Mouse (Mus musculus): Measurements from ENCODE around the gene Best3.
A peak's percentile ranks its signal among the peaks of the same experiment; 100 is the strongest.

The Best3 gene

DNA sequence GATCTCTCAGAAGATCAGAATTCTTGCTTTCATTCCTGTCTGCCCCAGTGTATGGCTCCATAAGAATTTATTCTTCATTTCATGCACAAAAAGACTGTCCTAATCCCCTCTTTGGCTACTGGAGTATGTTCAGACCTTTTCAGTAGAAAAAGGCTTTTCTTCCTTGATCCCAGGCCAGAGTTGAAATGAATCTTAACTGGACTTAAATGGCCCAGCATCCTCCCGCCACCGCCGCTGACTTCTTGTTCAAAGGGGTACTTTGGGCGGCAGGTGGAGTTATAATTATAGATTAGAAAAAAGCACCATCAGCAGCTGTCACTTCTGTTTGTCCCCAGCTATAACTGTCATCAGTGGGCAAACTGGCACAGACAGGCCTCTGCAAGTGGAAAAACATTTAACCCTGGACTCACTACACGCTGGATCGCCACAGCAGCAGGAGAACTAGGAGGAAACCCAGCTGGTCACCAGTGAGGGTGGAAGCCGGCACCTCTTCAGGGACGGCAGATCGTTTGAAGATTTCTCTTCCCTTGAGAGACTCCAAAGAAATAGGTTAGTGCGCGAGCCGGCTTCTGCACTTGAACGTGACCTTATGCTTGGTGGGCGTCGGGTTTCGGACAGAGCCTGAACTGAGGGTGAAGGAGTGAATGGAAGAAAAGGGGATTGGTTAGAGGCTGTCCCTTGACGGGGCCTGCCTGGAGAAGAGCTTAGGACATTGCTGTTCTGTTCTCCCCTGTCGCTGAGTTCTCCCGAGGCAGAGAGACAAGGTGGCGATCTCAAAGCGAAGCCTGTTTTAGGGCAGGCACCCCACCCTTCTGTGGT lies at the start of gene Best3:
Gene Best3 (plus strand): TSS at position 51 of the 819 bp plus-strand sequence.
- DNase-seq, result no peak

DNA sequence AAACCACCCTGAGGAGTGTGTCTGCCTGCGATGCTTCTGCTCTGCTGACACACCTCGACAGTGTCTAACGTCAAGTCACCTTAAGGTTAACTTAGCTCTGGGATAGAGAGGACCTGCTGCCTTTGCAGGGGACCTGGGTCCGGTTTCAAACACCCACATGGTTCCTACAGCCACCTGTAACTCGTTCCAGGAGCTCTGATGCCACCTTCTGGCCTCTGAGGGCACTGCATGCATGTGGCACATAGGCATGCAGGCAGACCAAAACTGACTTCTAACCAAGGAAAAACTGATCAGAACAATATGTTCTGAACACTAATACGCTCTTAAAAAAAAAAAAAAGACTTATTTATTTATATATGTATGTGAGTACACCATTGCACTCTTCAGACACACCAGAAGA lies 43.1 kb upstream of the Best3 start:
- DNase-seq, result peak; percentile 65 to 67

DNA sequence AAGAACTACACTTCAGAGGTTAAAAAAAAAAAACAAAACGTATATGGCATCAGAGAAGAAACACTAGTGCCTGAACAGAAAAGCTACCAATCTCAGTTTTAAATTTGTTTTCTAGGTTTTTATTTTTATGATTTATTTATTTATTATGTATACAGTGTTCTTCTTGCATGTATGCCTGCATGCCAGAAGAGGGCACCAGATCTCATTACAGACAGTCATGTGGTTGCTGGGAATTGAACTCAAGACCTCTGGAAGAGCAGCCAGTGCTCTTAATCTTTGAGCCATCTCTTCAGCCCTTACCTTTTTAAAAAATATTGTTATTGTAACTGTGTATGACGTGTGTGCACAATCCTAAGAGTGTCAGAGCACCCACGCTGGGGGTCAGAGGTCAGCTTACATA lies 42.0 kb upstream of the Best3 start:
- DNase-seq, result peak; percentile 36 to 41

DNA sequence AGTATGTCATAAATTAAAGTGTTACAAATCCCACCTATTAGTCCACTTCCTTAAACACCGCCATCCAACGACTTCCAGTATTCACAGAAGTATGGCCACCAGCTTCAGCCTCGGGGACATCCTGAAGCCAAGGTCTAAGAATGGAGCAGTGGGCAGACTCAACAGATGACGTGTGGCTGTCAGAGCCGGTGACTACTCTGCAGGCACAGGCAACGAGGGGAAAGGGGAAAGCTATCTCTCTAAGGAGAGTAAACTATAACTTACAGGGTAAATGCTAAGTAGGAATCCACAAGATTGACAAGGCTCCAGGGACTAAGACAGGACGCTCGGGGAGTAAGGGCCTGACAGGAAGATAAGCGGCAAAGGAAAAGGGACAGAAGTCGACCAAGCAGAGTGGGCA lies 41.2 kb upstream of the Best3 start:
- DNase-seq, result no peak

DNA sequence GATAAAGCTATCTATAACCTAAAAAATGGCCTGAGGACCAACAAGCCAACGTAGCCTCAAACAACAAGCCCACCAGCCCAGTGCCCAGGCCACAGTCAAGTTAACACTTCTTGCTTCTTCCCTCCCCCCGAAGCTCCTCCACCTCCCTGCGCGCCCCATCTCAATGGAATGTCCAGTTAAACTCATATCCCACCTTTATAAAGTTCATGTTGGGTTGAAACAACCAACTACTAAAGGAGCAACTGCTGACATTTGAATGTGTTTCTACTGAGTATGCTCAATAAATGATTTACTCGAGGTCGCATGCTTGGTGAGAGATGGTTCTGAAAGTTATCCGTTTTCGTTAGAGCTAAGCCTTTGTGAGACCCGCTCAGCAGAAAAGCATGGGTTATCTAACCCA lies 37.7 kb upstream of the Best3 start:
- no peak for DNase-seq

DNA sequence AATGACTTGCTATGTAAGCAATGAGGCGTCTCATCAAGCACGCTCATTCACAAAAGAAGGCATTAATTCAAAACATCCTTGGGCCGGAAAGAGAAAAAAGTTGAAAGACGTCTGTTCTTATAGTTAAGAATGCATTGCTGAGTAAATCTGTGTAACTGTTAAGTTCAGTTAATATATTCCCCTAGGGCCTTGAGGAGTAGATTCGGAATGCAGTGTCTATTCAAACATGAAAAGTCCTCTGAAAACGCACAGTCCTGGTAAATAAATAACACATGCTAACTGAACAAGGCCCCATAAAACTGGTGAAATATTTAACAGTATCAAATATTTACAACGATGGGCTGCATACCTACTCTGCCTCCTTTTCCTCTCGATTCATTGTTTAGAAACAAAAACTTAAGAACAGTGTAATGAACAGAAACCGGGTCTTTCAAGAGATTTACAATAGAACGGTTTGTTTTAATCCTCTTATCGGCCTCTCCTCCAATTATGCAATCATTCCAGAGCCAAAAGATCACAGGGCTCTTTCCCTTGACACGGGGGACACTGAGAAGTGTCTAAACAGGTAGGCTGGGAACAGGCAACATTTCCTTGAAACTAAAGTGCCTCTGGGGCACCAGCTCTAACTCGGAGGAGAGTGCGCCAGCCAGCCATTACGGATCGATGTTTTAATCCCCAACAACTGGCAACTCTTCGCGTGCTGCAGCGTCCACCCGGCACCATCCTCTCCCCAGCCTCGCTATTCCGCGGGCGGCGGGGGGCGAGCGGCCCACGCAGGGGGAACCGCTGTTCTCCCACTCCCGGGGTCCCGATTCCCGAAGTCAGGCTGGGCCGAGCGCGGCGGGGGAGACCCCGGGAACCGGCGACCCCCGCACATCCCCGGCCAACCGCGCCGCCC lies 36.8 kb upstream of the Best3 start:
- DNase-seq, result peak; percentile 32 to 47

DNA sequence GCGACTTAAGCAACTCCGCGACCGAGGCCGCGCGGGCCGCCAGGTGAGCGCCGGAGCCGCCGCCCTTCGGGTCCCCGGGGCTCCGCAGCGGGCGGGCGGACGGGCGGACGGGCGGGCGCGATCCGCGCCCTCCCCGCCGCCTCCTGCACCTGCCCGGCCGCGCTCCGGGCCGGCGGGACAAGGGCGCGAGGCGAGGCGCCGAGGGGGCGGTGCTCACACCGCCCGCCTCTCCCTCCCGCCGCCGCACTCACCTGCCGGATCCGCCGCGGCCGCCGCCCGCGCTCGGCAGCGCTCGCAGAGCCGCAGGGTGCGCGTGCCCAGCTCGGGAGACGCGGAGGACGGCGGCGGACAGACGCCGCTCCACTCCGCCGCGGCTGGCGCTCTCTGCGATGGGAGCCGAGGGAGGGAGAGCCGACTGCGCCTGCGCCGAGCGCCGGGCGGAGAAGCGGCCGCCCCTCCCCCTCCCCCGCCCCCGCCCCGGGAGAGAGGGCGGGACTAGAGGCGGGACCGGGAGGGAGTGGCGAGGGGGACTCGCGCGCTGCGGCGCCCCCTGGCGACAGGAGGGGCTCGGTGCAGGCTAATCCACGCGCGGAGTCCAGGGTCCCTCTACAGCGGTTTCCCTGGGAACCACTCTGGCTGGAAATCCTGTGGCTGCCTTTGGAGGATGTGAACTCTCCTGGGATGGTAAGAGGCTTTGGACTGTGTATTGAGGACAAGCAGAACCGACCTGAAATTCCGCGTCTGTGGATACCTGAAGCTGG lies 35.9 kb upstream of the Best3 start, which contains the start of gene Rab3ip:
Gene Rab3ip (minus strand): TSS at position 761 of the 761 bp plus-strand sequence.
- DNase-seq, result peak; percentile 93 to 95

DNA sequence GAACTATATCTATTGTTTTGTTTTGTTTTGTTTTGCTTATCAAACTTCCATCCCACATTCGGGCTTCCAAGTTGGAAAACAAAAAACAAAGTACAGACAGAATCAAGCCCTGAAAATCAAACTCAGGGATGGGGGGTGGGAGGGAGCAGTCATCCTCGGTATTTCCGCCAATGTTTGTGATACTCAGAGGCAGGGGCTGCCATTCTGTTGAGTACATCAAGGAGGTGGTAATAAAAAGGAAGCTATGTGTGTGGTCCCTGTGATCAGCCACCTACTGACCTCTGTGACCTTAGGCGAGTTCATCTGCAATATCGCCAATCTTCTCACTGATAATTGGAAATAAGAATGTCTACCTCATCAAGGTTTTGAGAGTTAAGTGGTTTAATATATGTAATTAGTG lies 35.2 kb upstream of the Best3 start:
- peak; percentile 9 to 18 for DNase-seq

DNA sequence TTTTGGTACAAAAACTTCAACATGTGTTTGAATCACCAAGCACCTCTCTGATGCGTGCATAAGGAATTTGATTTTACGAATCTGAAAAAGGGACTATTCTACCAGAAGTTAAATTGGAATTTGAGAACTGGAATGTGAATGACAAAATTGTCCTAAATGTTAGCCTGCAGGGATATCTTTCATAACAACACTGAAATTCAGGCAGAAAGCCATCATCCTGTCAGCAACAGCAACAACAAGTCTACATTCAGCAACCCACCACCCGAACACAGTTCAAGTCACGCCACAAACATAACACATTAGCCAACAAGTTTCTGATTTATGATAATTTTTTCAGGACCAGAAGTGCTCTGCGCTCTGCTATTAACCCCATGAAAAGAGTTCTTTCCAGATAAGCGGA lies 30.9 kb upstream of the Best3 start:
- DNase-seq, result no peak

DNA sequence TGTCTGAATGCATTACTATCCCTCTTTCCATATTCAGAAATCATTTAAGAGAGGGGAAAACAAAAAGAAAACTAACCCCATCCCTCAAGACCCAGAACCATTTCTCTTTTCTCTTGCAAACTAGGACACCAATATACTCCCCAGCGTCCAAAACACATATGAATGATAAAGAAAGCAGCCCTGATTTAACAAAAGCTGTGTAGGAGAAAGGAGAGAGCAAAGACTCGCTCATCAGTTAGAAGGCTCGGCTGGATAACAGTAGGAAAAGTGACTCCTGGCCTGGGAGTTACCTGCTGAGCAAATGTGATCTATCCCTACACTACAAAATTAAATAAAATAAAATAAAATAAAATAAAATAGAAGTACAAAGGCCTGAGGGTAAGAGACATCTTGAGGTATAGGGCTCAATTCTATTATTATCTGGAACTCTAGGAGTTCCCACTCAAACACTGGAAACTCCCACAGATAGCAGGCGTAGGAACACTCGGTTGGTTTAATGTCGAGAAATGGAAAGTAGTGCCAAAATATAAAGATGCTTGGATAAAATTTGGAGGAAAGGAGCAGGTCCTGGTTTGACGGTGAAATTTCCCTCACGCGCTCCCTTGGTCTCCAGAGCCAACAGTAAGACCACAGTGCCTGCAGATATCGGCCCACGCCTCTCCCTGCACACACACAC lies 29.5 kb upstream of the Best3 start:
- no peak for DNase-seq

DNA sequence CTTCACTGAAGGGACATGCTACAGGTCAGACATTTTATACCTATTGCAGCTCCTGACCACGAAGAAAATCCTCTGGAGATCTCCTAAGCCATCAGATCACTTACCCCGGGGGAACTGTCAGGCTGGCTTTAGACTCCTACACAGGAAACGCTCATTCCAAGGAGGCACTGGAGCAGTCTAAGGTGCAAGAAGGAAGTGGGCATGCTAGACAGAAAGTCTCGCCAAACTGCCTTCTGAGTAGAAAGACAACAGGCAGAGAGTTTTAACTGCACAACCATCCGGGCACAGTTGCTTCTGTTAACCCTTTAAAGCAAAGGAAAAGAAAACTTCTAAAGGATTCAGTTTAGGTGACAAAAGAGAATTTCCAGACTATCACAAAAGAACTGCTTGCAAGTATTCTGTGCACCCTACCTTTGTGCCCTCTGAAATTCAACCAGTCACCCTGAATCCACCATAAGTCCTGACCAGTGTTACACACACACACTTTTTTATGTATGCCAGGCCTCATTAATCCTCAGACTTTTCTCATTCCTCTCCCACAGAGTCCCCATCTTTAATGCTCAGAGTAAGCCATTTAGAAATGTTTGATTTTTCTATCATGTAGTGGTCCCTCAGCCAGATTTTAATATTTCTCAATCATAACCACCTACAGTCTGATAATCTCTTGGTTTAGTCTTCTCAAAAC lies 28.1 kb upstream of the Best3 start:
- no peak for DNase-seq

DNA sequence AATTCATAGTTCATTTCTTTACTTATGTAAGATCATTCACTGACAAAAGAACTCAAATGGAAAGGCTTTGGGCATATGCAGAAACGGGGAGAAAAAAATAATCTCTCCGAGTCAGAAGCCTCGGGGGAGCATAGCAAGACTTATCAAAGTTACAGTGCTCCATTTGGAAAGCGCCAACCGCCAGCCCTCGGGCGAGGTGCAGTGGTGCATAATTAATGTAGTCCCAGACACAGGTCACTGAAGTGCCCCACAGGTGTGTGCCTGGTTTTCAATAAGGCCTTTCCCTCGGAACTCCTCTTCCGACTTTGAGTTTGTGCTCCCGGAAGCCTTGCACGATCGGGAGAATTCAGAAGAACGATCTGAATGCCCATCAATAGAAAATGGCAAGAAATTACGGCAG lies 24.0 kb upstream of the Best3 start:
- no peak for DNase-seq

DNA sequence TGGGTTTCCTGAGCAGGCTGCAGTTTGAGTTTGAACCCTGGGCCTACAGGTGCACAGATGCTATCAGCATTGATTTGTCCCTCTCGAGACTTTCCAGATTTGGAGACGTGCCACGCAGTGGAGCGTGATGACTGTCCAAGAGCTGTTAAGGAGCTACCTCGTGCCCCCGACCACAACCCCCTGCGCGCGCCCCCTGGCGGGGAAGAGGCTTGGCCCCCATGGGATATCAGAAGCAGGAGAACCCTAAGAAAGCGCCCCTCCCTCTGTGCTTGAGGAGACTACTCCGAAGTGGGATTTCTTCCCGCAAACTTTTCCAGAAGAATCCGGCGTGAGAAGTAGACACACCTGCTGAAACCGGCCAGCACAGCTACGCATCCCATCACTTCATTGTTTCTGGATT lies 23.3 kb upstream of the Best3 start:
- peak; percentile 8 to 40 for DNase-seq

DNA sequence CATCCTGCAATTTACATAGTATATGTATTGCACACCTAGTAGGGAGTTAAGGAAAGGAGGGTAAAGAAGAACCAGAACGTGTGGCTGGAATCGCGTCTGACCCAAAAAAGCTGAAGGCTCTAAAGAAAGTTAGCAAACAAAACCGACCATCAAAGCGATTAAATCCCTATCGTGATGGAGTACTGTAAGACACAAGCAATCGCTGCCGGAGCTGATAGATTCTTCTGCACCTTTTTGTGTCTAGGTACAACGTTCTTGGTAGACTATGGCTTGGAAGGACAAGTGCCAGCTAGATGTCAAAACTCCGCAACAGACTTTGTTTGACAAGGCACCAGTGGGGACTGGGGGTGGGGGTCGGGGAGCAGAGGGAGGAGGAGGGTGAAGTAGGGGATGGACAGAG lies 22.0 kb upstream of the Best3 start:
- DNase-seq, result no peak

DNA sequence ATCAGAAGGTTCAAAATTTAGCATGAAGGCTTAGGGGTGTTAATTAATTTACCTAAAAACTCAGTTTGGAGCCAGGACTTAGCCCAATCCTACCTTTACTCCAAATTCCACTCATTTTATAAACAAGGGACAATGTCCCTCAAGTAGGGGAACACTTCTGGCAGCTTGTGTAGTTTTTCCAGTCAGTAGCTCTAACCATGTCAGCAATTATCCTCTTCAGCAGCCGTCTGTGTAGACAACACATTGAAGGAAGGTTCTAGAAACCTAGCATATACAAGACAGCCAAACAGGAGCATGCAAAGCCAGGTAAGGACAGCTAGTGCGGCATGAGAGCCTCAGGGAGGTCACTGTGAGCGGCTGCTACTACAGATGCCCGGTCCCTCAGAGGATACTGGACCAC lies 21.5 kb upstream of the Best3 start:
- DNase-seq, result no peak

DNA sequence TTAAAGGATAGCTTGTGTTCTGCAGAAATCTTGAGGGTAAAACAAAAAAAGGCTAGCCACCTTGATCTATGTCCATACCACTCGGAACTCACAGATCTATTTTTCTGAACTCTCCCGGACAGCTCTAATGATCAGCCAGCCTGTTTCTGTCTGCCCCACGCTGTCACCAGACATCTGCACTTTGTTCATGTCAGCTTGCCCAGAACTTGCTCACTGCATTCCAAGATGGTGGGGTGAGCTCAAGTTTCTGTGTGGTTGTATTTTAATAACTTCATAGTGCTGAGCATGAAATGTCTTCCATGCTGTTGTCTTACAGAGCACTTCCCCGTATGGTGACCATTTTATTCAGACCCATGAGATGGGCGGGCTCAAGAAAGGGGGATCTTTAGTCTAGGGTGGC lies 20.8 kb upstream of the Best3 start:
- no peak for DNase-seq

DNA sequence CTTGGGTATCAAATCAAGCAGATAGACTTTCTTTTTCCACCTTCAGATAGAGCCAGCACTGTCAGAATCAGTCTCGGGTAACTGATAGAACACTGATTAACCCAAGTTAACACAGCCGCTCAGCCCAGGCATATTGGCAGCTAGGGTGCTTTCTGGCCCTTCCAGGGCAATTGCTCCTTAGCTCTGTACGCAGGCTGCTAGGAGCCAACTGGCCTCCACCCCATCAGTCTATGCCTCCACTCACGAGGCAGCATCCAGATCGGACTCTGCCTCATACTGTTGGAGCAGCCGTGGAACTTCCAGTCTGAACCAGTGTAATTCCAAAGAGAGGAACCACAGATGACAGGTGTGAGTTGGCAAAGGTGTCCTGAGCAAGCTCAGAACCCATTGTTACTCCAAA lies 20.0 kb upstream of the Best3 start:
- no peak for DNase-seq

DNA sequence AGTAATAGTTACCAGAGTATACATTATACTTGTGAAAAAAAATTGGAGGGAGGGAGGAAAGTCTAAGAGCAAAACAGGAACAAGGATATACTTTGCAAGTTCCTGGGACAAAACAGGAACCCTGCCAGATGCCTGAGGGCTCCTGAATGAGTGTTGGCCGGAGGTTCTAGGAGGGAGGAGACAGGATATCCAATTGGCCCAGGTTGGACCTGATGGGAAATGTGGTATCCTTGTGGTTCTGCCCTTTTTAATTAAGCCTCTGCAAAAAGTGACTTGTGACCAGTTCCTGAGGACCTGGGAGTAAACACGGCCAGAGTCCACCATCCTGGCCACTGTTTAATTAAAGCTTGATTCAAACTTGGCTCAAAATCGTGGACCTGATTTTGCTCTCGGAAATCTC lies 17.4 kb upstream of the Best3 start:
- DNase-seq, result no peak

DNA sequence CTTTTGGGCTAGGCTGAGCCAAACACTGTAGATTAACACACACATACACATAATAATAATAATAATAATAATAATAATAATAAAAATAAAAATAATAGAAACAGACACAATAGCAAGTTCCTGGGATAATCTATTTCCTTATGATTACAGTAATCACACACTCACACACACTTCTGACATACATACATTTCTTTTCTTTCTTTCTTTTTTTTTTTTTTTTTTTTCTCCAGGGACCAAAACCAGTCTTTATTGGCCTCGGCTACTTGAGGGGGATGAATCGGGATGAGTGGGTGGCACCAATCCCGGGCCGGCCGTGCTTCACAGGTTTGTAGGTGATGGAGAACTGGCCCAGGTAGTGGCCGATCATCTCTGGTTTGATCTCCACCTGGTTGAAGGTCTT lies 13.6 kb upstream of the Best3 start, which contains the start of gene Gm10271:
Gene Gm10271 (minus strand): TSS at position 101 of the 400 bp plus-strand sequence.
- DNase-seq, result no peak

DNA sequence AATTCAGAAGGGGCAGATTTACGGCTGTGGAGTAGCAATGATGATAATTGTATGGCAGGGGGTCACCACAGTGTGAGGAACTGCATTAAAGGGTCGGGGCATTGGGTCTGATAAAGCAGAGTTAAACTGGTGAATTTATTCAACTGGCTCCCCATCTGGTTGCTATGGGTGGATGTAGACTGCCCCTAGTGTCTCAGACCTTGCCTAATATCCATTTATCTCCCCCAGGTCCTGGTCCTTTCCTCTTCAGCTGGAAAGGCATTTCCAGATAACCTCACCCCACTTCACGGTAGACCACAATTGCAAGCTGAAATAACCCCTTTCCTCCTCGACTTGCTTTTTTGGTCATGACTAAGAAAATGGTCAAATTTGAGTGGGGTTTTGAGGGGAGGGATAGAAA lies 8.7 kb upstream of the Best3 start:
- DNase-seq, result no peak

DNA sequence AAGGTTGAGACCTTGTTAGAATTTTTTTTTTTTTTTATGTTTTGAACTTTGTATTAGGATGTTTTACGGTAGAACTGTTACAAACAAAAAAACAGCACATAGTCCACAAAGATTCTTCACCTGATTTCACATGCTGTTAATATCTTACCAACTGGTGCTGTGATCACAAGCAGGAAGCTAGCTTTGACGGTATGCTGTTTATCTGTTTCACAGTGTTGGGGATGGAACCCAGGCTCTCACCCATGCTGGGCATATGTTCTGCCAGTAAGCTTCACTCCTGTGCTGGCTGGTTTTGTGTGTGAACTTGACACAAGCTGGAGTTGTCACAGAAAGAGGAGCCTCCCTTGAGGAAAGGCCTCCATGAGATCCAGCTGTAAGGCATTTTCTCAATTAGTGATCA lies 8.3 kb upstream of the Best3 start:
- no peak for DNase-seq

DNA sequence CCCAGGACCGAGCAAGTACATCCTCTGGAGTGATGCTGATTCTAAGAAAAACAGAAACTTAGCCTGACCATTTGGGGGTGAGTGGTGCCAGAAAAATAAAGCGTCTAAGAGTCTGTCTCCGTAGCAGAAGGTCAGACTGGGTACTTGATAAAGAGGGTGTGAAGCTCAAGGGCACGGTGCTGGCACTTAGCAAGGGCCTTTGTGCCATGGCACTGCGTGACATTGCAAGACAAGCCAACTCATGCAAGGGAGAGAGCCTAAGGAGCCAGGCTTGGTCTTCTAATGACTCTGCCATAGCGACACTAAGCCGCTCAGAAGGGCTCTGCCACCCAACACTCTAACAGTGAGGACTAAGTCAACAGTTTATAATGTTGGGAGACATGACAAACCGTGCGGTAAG lies 7.3 kb upstream of the Best3 start:
- no peak for DNase-seq

Data from B cell, adult 2 months (primary cell).